Mouse (Mus musculus) midbrain, embryonic 11.5 days (tissue): Measurements from ENCODE around the gene Krt20. TPM values are rescaled to one million over a fixed set of nuclear protein-coding genes. Genes with fewer than 3 reads are reported as not detected.
A peak's percentile ranks its signal among the peaks of the same experiment; 100 is the strongest.

Experiments used
- ATAC-seq: fragments of 200-750 bp; cut with Nextera tagmentation; 2 replicates; pipeline ENCODE4 v1.8.0; 2017; ENCODE audit warnings: moderate TSS enrichment, moderate library complexity; ENCODE audit not compliant: low FRiP score
- DNase-seq: peaks from one replicate; pipeline ENCODE4 v3.0.0; 2015; ENCODE audit warnings: low spot score; ENCODE audit errors: missing footprints
- H3K27ac ChIP-seq: fragments of 300-500 bp; sonication (generic); 2 replicates; pipeline ENCODE4 v1.5.1; 2014; ENCODE audit warnings: low read depth, low read length
- H3K27me3 ChIP-seq: fragments of 300-500 bp; sonication (generic); 2 replicates; pipeline ENCODE4 v1.6.1; 2014; ENCODE audit warnings: mild to moderate bottlenecking, low read length, moderate library complexity, mixed read lengths; ENCODE audit not compliant: control insufficient read depth, insufficient read depth
- H3K36me3 ChIP-seq: fragments of 300-500 bp; sonication (generic); 2 replicates; pipeline ENCODE4 v1.6.1; 2014; ENCODE audit warnings: mild to moderate bottlenecking, low read length, moderate library complexity, mixed read lengths; ENCODE audit not compliant: control insufficient read depth, insufficient read depth
- H3K4me1 ChIP-seq: fragments of 300-500 bp; sonication (generic); 2 replicates; pipeline ENCODE4 v1.6.1; 2014; ENCODE audit warnings: low read length; ENCODE audit not compliant: control insufficient read depth, insufficient read depth
- H3K4me2 ChIP-seq: fragments of 300-500 bp; sonication (generic); 2 replicates; pipeline ENCODE4 v1.6.1; 2014; ENCODE audit warnings: mild to moderate bottlenecking, moderate library complexity
- H3K4me3 ChIP-seq: fragments of 300-500 bp; sonication (generic); 2 replicates; pipeline ENCODE4 v1.5.1; 2014; ENCODE audit warnings: low read depth, low read length
- H3K9ac ChIP-seq: fragments of 300-500 bp; sonication (generic); 2 replicates; pipeline ENCODE4 v1.6.1; 2014; ENCODE audit warnings: low read length
- H3K9me3 ChIP-seq: fragments of 300-500 bp; sonication (generic); 2 replicates; pipeline ENCODE4 v1.6.1; 2016; ENCODE audit warnings: low read length; ENCODE audit not compliant: control insufficient read depth
- WGBS: fragments of 180-500 bp; shearing (Covaris S2); extraction: QIAGEN DNeasy Blood & Tissue Kit; methylation state at CpG from one replicate; pipeline ENCODE4 v1.1.7; 2014; 5-methylcytosine and 5-hydroxymethylcytosine counted together
- polyA plus RNA-seq: library from polyadenylated mRNA; unstranded; fragments of >200 nt; fragmentation: Nextera tagmentation; extraction: Ambion mirVana; gene quantifications from 2 replicates; pipeline ENCODE4 v1.2.1, GENCODE M21; 2014

Krt20 gene
- polyA plus RNA-seq, 1 experiment from 2014 or later, result 0.42 TPM

DNA sequence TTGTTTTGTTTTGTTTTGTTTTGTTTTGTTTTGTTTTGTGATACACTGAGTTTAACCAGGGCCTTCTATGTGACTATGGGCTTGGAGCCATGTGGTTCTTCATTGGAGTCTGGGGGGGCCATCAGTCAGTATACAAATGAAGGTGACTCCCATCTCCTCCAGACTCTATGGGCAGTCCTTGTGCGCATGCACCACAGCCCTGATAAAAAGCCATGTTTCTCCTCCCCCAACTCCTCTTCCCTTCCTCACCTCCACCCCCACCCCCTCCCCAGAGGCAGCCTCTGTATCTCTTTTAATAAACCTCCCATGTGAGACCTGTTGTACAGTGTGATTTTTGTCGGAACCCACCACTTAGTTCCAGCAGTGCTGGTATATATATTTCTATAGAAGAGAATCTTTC is 41.3 kb downstream of the Krt20 start:
- no peaks in the 10 kb centered on the region for H3K27me3 ChIP-seq
- H3K4me1 ChIP-seq, result peaks cover 6% of the 10 kb centered on the region
- no peak overlapping the region for H3K4me3 ChIP-seq
- DNase-seq, result no peak
- no peak overlapping the region for H3K4me2 ChIP-seq
- WGBS, result 65% methylated on average over 2 of the region's 2 CpGs
- no peak for ATAC-seq
- no peaks in the 10 kb centered on the region for H3K9me3 ChIP-seq
- no peaks in the 10 kb centered on the region for H3K36me3 ChIP-seq
- no peak overlapping the region for H3K27ac ChIP-seq
- H3K9ac ChIP-seq, result no peak overlapping the region

- no peak overlapping the region for H3K4me3 ChIP-seq
These were observed 41.9 kb downstream of the Krt20 start for GRCm38 (mm10) chr11:99396034-99396433.

DNA sequence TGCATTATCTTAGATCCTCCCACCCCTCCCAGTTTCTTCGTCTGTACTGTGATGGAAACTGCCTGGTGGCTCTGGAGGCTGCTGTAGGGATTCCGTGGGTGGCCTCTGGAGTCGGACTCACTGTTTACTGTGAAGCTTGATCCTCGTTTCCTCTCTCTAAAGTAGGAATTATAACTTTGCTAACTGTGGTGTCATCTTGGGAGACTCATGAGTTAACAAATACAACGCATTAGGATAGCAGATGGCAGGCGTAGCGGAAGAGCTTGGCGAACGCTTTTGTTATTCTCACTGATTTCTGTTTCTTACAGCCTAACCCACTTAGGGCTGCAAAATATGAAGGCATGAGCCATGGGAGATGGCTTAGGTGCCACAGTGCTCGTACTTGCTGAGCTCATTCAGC is 45.5 kb downstream of the Krt20 start:
- Histone ChIP-seq H3K4me3 (no peak overlapping the region), H3K4me1 (peaks cover 6% of the 10 kb centered on the region), H3K27ac (no peak overlapping the region), H3K36me3 (no peaks in the 10 kb centered on the region), H3K4me2 (no peak overlapping the region), H3K27me3 (no peaks in the 10 kb centered on the region), H3K9ac (no peak overlapping the region), H3K9me3 (no peaks in the 10 kb centered on the region)
- ATAC-seq (no peak), DNase-seq (no peak)
- WGBS, result 85% methylated on average over 10 of the region's 10 CpGs

More at GRCm38 (mm10) chr11:99396034-99396433, 41.9 kb downstream of the Krt20 start:
- H3K4me2 ChIP-seq, result no peak overlapping the region
- 22% methylated on average over 3 of the region's 3 CpGs for WGBS
- H3K27ac ChIP-seq, result no peak overlapping the region
- H3K27me3 ChIP-seq, result no peaks in the 10 kb centered on the region
- ATAC-seq (no peak), DNase-seq (no peak)
- H3K36me3 ChIP-seq, result no peaks in the 10 kb centered on the region
- H3K9ac ChIP-seq, result no peak overlapping the region
- H3K4me1 ChIP-seq, result peaks cover 6% of the 10 kb centered on the region
- no peaks in the 10 kb centered on the region for H3K9me3 ChIP-seq

DNA sequence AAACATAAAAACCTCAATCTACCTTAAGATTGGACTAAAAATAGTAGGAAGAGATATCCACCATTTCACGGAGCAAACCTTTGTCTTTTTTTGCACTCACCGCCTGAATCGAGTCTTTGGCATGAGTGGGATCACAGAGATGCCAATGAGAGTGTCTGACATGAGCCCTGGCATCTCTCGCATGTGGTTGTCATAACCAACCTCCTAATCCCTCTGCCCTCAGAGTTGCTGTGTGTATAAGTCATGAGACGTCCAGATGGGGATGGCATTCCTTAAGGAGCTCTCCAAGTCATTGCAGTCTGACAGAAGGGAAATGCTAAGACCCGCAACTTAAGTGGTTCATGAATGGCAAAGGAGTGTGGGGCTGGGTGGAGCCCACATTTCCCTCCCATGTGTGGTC is 46.6 kb downstream of the Krt20 start:
- ATAC-seq, result no peak
- H3K9me3 ChIP-seq, result no peaks in the 10 kb centered on the region
- no peak overlapping the region for H3K4me3 ChIP-seq
- H3K4me2 ChIP-seq, result no peak overlapping the region
- no peaks in the 10 kb centered on the region for H3K27me3 ChIP-seq
- H3K36me3 ChIP-seq, result no peaks in the 10 kb centered on the region
- no peak for DNase-seq
- H3K4me1 ChIP-seq, result peaks cover 6% of the 10 kb centered on the region
- WGBS, result 84% methylated on average over 6 of the region's 6 CpGs
- H3K9ac ChIP-seq, result no peak overlapping the region
- H3K27ac ChIP-seq, result no peak overlapping the region

DNA sequence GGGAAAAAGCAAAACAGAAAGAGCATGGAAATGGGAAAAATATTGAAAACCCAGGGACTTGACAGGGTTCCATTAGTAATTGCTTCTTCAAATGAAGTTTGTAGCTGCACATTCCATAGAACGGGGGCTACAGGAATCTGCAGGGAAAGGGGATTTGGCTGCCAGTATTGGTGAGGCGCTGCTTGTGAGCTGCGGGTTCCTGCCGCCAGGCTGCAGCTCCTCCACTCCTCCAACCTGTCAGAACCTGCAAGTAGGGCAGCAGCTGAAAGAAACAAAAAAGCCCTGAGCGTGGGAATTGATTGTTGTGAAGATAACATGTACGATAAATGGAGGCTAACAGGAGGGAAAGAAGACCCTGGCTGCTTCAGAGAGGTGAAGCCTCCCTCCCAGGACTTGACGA is 47.1 kb downstream of the Krt20 start:
- no peaks in the 10 kb centered on the region for H3K9me3 ChIP-seq
- ATAC-seq (no peak), DNase-seq (no peak)
- H3K4me2 ChIP-seq, result no peak overlapping the region
- no peaks in the 10 kb centered on the region for H3K27me3 ChIP-seq
- WGBS, result 86% methylated on average over 7 of the region's 7 CpGs
- H3K4me3 ChIP-seq, result no peak overlapping the region
- no peaks in the 10 kb centered on the region for H3K36me3 ChIP-seq
- H3K4me1 ChIP-seq, result peaks cover 3% of the 10 kb centered on the region
- H3K27ac ChIP-seq, result no peak overlapping the region
- H3K9ac ChIP-seq, result no peak overlapping the region

DNA sequence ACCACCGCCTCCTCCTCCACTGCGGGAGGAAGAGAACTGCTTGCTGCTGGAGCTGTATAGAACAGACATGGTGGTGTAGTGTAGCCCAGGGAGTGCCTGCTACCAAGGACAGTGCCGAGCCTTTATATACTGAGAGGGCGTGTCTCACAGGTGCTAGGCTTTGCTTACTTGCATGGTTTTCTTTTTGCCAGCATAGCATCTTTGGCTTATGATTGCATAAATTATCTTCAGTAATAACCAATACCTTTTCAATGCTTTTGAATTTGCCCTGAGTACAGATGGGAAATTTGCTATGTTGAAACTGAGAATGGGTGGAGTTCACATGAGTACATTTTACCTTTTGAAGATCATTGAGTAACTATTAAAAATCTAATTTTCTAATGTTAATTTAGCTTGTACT is 48.7 kb downstream of the Krt20 start, which contains the start of gene Krt10:
Gene Krt10 (minus strand): TSS at position 101 of the 400 bp plus-strand sequence.
- H3K4me3 ChIP-seq, result no peak within 1 kb of the TSS
- no peak within 1 kb of the TSS for H3K9ac ChIP-seq
- 84% methylated on average over 4 of the region's 4 CpGs for WGBS
- no peak within 1 kb of the TSS for H3K27ac ChIP-seq
- ATAC-seq (no peak), DNase-seq (no peak)
- H3K4me2 ChIP-seq, result no peak within 1 kb of the TSS
- no peaks in the 10 kb centered on the region for H3K9me3 ChIP-seq
- H3K36me3 ChIP-seq, result no peaks in the 10 kb centered on the region
- no peaks in the 10 kb centered on the region for H3K27me3 ChIP-seq
- no peaks in the 10 kb centered on the region for H3K4me1 ChIP-seq

GRCm38 (mm10) chr11:99388661-99389060 is 49.3 kb downstream of the Krt20 start:
- Histone ChIP-seq H3K9me3 (no peaks in the 10 kb centered on the region), H3K4me2 (no peak overlapping the region), H3K27me3 (no peaks in the 10 kb centered on the region), H3K27ac (no peak overlapping the region), H3K4me1 (no peaks in the 10 kb centered on the region), H3K9ac (no peak overlapping the region), H3K4me3 (no peak overlapping the region), H3K36me3 (no peaks in the 10 kb centered on the region)
- 91% methylated on average over 18 of the region's 18 CpGs for WGBS
- DNase-seq (no peak), ATAC-seq (no peak)

DNA sequence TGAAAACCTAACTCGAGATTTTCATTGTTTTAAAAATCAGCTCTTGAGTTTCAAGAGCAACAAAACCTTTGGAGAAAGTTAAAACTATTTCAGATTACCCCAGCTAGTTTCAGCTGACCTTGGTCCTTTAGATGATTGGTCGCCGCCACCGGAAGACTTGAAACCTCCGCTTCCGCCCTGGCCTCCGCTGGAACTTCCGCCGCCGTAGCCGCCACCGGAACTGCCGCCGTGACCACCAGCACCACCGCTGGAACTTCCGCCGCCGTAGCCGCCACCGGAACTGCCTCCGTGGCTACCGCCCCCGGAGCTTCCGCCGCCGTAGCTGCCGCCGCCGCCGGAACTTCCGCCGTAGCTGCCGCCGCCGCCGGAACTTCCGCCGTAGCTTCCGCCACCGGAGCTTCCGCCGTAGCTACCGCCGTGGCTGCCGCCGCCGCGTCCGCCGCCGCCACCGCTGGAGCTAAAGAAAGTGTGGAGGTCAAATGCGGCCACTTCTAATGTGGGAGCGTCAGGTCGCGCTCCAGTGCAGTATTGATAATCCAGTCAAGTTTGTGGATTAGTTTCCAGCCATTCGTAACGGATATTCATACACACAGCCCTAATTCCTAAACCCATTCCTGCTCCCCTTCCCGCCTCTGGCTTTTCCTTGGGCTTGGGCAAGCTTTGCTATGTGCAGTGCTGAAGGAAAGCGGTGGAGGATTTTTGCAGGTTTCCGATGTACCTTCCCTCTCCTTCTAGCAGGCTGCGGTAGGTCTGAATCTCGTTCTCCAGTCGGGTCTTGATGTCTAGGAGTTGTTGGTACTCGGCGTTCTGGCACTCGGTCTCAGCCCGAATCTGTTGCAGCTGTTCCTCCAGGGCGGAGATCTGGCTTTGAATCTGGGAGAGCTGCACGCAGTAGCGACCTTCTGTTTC is 51.9 kb downstream of the Krt20 start:
- Histone ChIP-seq H3K27me3 (no peaks in the 10 kb centered on the region), H3K9me3 (no peaks in the 10 kb centered on the region), H3K9ac (peak overlapping the region; percentile 82), H3K4me1 (no peaks in the 10 kb centered on the region), H3K4me2 (peak overlapping the region; percentile 65), H3K36me3 (no peaks in the 10 kb centered on the region), H3K4me3 (peak overlapping the region; percentile 52), H3K27ac (peak overlapping the region; percentile 91)
- WGBS, result 1% methylated on average over 71 of the region's 71 CpGs
- DNase-seq, result peak; percentile 96
- ATAC-seq, result peak; percentile 85

- Histone ChIP-seq H3K4me2 (no peak overlapping the region), H3K27ac (no peak overlapping the region), H3K27me3 (no peaks in the 10 kb centered on the region), H3K4me3 (no peak overlapping the region), H3K4me1 (no peaks in the 10 kb centered on the region), H3K36me3 (no peaks in the 10 kb centered on the region), H3K9me3 (no peaks in the 10 kb centered on the region), H3K9ac (no peak overlapping the region)
- 19% methylated on average over 5 of the region's 5 CpGs for WGBS
- peak; percentile 95 for DNase-seq
- ATAC-seq, result 0 out of 2 replicates have a peak, but pooled peaks have one; percentile 40
These were observed 58.4 kb downstream of the Krt20 start for GRCm38 (mm10) chr11:99379568-99379967.
